Mouse (Mus musculus): ENCODE measurements around the gene Acsl3.

The Acsl3 gene

GRCm38 (mm10) chr1:78737646-78738045 lies 80.0 kb downstream of the Acsl3 start:
- in situ Hi-C loops (cut with MboI, MseI): loop anchor here in 1 of 2 experiments (10.0 to 25.0 kb wide), 2 partner anchors 437 to 1325 kb away; no protein-coding TSS in a partner anchor

GRCm38 (mm10) chr1:78740676-78741075 lies 83.1 kb downstream of the Acsl3 start:
- in situ Hi-C loops (cut with MboI, MseI): loop anchor here in 1 of 2 experiments (25.0 kb wide), 1 partner anchor 1322 kb away; no protein-coding TSS in a partner anchor

GRCm38 (mm10) chr1:78742198-78742597 lies 84.6 kb downstream of the Acsl3 start:
- in situ Hi-C loops (cut with MboI, MseI): loop anchor here in 1 of 2 experiments (25.0 kb wide), 1 partner anchor 1320 kb away; no protein-coding TSS in a partner anchor

- in situ Hi-C loops (cut with MboI, MseI): loop anchor here in 1 of 2 experiments (25.0 kb wide), 1 partner anchor 1319 kb away; no protein-coding TSS in a partner anchor
These were observed 85.7 kb downstream of the Acsl3 start for GRCm38 (mm10) chr1:78743318-78743717.

GRCm38 (mm10) chr1:78745230-78745777 lies 87.7 kb downstream of the Acsl3 start:
- in situ Hi-C loops (cut with MboI, MseI): loop anchor here in 1 of 2 experiments (25.0 kb wide), 1 partner anchor 1317 kb away; no protein-coding TSS in a partner anchor
